Mouse (Mus musculus) lung, adult 2 months (tissue): ENCODE results near the gene Gm20388. TPM values are rescaled to one million over a fixed set of nuclear protein-coding genes. Genes with fewer than 3 reads are reported as not detected.

Source experiments
- DNase-seq: peaks from one replicate; pipeline ENCODE4 v3.0.0; 2022
- H3K4me1 ChIP-seq: fragments of 200-500 bp; 2 replicates; pipeline ENCODE4 v1.6.1; 2011; ENCODE audit warnings: low read length; ENCODE audit not compliant: control insufficient read depth, insufficient read depth
- H3K4me3 ChIP-seq: fragments of 200-500 bp; replicated peaks from 2 replicates; pipeline ENCODE3; 2011; ENCODE audit warnings: low read depth, mild to moderate bottlenecking, control low read depth, low read length; ENCODE audit errors: extremely low read depth
- CTCF ChIP-seq: fragments of 200-500 bp; IDR thresholded peaks from 2 replicates; pipeline ENCODE4 v1.5.1; 2011; ENCODE audit warnings: mild to moderate bottlenecking, low read length, control low read depth; ENCODE audit not compliant: insufficient read depth
- POLR2A ChIP-seq: fragments of 200-500 bp; IDR thresholded peaks from 2 replicates; pipeline ENCODE4 v1.6.1; 2011; ENCODE audit warnings: low read depth, mild to moderate bottlenecking, control low read depth, low read length, borderline replicate concordance; ENCODE audit errors: extremely low read depth
- WGBS: fragments of 180-500 bp; shearing (Covaris S2); methylation state at CpG from one replicate; pipeline ENCODE4 v1.1.7; 2018; 5-methylcytosine and 5-hydroxymethylcytosine counted together
- polyA plus RNA-seq: library from polyadenylated mRNA; depleted of rRNA; stranded (reverse); fragments of >200 nt; gene quantifications from 2 replicates; pipeline ENCODE4 v1.2.3, GENCODE M21; 2012

Gene Gm20388
- polyA plus RNA-seq, 1 experiment, result 67.8 TPM

DNA sequence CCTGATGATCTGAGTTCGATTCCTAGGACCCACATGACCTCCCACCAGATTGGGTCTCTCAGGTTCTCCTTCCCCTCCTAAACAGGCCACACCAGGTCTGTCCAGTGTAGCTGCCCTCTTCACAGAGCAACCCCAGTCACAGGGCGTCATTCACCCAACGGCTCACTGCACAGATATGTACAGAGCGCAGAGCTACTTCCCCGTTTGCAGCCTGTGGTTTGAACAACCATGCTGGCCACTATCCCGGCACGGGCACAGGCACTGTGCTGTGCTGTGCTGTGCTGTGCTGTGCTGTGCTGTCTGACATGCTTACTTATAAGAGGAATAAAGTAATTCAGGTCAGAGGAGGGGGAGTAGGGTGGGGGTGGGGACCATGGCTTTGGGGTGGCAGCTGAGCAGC lies 105.8 kb downstream of the Gm20388 start:
- no peak for DNase-seq
- no peak for TF ChIP-seq POLR2A
- WGBS, result 65% methylated on average over 7 of the region's 7 CpGs
- H3K4me3 ChIP-seq, result no peak overlapping the region
- no peaks in the 10 kb centered on the region for H3K4me1 ChIP-seq

- no peak overlapping the region for H3K4me3 ChIP-seq
- no peak for DNase-seq
- WGBS, result 89% methylated on average over 13 of the region's 13 CpGs
- no peak for TF ChIP-seq POLR2A
- no peak for TF ChIP-seq CTCF
- H3K4me1 ChIP-seq, result no peaks in the 10 kb centered on the region
Measured at GRCm38 (mm10) chr8:120017349-120017748, 106.7 kb downstream of the Gm20388 start.

DNA sequence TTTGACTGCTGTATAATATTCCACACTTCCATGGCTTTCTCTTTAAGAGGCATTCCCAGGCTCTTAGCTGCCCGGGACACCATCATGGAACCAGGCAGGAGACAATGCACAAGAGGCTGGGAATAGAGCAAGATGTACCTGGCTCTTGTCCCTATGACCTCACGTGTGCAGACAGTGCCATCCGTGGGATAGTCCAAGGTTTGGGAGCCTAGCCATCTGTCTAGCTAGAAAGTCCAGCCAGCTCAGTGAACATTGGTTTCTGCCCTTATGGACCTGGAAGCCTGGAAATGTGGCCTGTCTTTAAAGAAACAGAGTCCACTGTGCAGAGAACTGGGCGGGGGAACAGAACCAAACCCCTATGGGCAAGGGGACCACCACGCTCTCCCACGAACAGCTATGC lies 107.1 kb downstream of the Gm20388 start:
- WGBS, result 96% methylated on average over 6 of the region's 6 CpGs
- Histone ChIP-seq H3K4me3 (no peak overlapping the region), H3K4me1 (no peaks in the 10 kb centered on the region)
- no peak for TF ChIP-seq CTCF
- no peak for TF ChIP-seq POLR2A
- no peak for DNase-seq

DNA sequence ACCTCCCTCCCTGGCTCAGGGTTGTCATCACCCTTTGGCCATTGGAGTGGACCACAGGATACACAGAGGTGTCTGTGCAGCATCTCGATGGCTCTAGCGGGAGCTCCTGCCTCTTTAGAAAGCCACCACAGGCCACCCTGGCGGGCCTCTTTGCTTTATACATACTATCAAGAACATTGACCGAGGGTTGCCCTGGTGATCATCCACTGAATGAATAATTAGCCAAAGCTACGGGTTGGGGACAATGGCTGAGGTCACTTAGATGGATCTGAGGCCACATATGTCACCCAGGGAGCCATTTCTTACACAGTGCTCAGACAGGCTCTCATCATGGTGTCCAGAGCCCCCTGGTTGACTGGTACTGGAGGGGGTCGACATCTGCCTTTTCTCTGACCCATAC lies 107.7 kb downstream of the Gm20388 start:
- no peak for DNase-seq
- TF ChIP-seq POLR2A (no peak), CTCF (no peak)
- no peak overlapping the region for H3K4me3 ChIP-seq
- H3K4me1 ChIP-seq, result no peaks in the 10 kb centered on the region
- 88% methylated on average over 6 of the region's 6 CpGs for WGBS

- no peak for DNase-seq
- TF ChIP-seq CTCF (no peak), POLR2A (no peak)
- Histone ChIP-seq H3K4me1 (no peaks in the 10 kb centered on the region), H3K4me3 (no peak overlapping the region)
- 85% methylated on average over 5 of the region's 5 CpGs for WGBS
Measured at GRCm38 (mm10) chr8:120019297-120019696, 108.7 kb downstream of the Gm20388 start.

DNA sequence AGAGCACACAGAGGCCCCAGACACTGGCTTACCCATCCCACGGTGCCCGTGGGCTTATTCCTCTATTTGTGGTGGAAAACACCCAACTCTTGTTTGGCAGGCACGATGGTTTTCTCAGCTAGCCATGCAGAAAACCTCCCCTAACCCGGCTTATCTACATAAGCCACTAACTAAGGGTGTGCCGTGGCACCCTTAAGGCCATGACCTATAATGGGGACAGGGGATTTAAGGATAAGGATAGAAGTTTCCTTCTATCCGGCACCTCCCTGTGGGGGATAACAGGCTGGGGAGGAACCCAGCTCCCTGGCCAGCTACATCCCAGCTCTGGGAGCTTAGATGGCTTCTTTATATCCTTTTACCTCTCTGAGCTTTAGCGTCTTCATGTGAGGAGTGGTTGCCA lies 109.7 kb downstream of the Gm20388 start:
- Histone ChIP-seq H3K4me3 (no peak overlapping the region), H3K4me1 (no peaks in the 10 kb centered on the region)
- 66% methylated on average over 7 of the region's 7 CpGs for WGBS
- no peak for TF ChIP-seq CTCF
- no peak for TF ChIP-seq POLR2A
- DNase-seq, result no peak

DNA sequence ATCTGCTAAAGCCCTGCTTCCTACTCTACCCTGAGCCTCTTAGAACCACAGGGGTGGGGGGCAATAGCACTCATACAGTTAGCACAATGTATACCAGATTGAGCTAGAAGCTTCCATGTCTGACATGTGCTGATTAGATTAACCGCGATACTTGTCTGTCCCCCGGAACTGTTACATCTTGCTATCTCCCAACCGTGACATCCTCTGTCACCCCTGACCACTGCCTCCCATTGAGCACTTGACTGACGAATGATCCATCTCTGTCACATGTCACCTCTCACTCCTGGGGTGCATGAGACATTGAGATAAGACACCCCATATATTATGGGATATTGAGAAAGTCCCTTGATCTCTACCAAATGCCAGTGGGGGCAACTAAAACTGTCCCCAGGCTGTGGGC lies 115.6 kb downstream of the Gm20388 start:
- WGBS, result 63% methylated on average over 5 of the region's 5 CpGs
- Histone ChIP-seq H3K4me1 (no peaks in the 10 kb centered on the region), H3K4me3 (no peak overlapping the region)
- no peak for TF ChIP-seq POLR2A
- no peak for TF ChIP-seq CTCF
- no peak for DNase-seq

GRCm38 (mm10) chr8:120026991-120027390 lies 116.3 kb downstream of the Gm20388 start:
- TF ChIP-seq CTCF (no peak), POLR2A (no peak)
- Histone ChIP-seq H3K4me3 (no peak overlapping the region), H3K4me1 (no peaks in the 10 kb centered on the region)
- DNase-seq, result no peak
- 75% methylated on average over 6 of the region's 6 CpGs for WGBS

DNA sequence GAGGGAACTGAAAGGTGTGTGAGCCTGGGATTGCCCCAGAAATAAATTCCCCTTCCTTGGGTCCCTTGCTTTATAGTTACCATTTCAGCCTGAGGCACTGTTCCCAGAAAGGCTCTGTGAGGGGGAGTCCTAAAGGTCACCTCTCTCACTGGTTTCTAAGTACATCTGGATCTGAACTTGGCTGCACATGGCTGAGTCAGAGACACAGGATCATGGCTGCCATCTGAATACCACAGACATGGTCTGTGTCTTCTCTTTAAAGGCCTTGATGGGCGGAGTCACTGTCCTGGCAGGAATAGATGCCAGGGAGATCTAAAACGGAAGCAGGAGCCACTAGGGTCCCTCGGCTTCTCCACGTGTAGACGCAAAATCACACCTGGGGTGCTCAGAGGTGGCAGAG lies 119.8 kb downstream of the Gm20388 start:
- Histone ChIP-seq H3K4me1 (no peaks in the 10 kb centered on the region), H3K4me3 (no peak overlapping the region)
- TF ChIP-seq CTCF, result no peak
- TF ChIP-seq POLR2A, result no peak
- 74% methylated on average over 5 of the region's 5 CpGs for WGBS
- DNase-seq, result no peak

GRCm38 (mm10) chr8:120032549-120033208 lies 122.0 kb downstream of the Gm20388 start:
- TF ChIP-seq CTCF, result no peak
- no peak for TF ChIP-seq POLR2A
- Histone ChIP-seq H3K4me3 (no peak overlapping the region), H3K4me1 (no peaks in the 10 kb centered on the region)
- no peak for DNase-seq
- WGBS, result 83% methylated on average over 5 of the region's 5 CpGs
